Mouse (Mus musculus): Measurements from ENCODE around the gene 2210408I21Rik. TPM values are rescaled to one million over a fixed set of nuclear protein-coding genes. Genes with fewer than 3 reads are reported as not detected.
"Not testable (repeated sequence)": the region's sequence is repeated elsewhere in the genome, so short reads cannot be mapped to it uniquely, and the experiment has no call there.

2210408I21Rik gene
- 12.2 and 12.8 TPM in 2 replicates for polyA plus RNA-seq (2014; fragmentation: Nextera tagmentation; extraction: Ambion mirVana)

DNA sequence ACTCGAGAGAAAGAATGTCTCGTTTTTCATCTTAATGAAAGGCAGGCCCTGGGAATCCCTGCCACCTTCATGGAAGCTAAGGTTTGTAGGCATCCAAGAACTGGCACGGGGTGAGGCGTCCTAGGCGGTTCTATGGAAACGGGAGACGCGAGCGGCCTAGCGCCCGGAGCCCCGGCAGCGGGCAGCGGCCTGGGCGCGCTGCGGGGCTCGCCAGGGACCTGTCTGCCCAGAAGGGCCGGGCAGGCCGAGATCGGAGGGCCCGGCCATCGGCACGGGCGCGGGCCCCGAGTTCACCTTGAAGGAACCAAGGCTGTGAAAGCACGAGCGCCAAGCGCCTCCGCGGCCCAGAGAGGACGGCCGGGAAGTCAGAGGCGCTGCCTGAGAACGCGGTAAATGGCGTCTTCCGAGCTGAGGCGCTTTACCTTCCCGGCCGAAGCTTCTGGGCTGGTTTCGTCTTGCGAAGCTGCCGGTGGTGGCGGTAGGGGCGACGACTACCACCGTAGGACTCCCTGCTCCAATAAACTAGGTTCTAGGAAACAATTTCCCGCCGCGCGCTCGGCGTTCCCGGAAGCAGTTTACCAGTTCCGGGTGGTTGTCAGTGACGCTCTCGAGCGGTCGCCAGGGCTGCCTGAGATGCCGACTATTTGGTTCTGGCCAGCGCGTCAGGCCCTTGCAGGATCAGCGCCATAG lies at the start of gene 2210408I21Rik, which contains the start of gene Slf1:
TSS of gene 2210408I21Rik (plus strand) at position 610 of the 690 bp plus-strand sequence.
TSS of gene Slf1 (minus strand) at position 543 of the 690 bp plus-strand sequence.
- H3K36me3 ChIP-seq (ENCODE audit: control insufficient read depth, insufficient read depth, low read length) = no peaks in the 10 kb centered on the region
- peak within 1 kb of the TSS; percentile 79 for H3K27ac ChIP-seq (ENCODE audit: low read depth, low read length)
- peak within 1 kb of the TSS; percentile 89 for H3K9ac ChIP-seq (ENCODE audit: low read length)
- WGBS = under 1% methylated on average over 65 of the region's 65 CpGs
- ATAC-seq (ENCODE audit: insufficient read depth, low FRiP score, low TSS enrichment) (peak; percentile 98), DNase-seq (ENCODE audit: low spot score) (peak; percentile 92)
- H3K9me3 ChIP-seq (ENCODE audit: control insufficient read depth, low read length) = no peaks in the 10 kb centered on the region
- no peaks in the 10 kb centered on the region for H3K4me1 ChIP-seq (ENCODE audit: control insufficient read depth, insufficient read depth, low read length)
- H3K27me3 ChIP-seq (ENCODE audit: control insufficient read depth, insufficient read depth, low read length) = no peaks in the 10 kb centered on the region
- peak within 1 kb of the TSS; percentile 42 for H3K4me2 ChIP-seq (ENCODE audit: low read depth)
- H3K4me3 ChIP-seq (ENCODE audit: low read depth, low read length) = peak within 1 kb of the TSS; percentile 95

DNA sequence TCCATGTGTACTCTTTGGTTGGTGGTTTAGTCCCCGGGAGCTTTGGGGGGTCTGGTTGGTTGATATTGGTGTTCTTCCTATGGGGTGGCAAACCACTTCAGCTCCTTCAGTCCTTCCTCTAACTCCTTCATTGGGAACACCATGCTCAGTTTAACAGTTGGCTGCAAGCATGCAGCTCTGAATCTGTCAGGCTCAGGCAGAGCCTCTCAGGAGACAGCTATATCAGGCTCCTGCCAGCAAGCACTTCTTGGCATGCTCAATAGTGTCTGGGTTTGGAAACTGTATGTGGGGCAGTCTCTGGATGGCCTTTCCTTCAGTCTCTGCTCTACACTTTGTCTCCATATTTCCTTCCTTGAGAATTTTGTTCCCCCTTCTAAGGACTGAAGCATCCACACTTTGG lies 42.5 kb upstream of the 2210408I21Rik start:
- DNase-seq (ENCODE audit: low spot score); H3K36me3 ChIP-seq (ENCODE audit: control insufficient read depth, insufficient read depth, low read length); H3K27ac ChIP-seq (ENCODE audit: low read depth, low read length); H3K4me2 ChIP-seq (ENCODE audit: low read depth); H3K9ac ChIP-seq (ENCODE audit: low read length); H3K4me1 ChIP-seq (ENCODE audit: control insufficient read depth, insufficient read depth, low read length); H3K27me3 ChIP-seq (ENCODE audit: control insufficient read depth, insufficient read depth, low read length); H3K4me3 ChIP-seq (ENCODE audit: low read depth, low read length); ATAC-seq (ENCODE audit: insufficient read depth, low FRiP score, low TSS enrichment); H3K9me3 ChIP-seq (ENCODE audit: control insufficient read depth, low read length): not testable (repeated sequence)
- whole genome bisulfite sequencing = 100% methylated on average over 1 of the region's 1 CpGs

DNA sequence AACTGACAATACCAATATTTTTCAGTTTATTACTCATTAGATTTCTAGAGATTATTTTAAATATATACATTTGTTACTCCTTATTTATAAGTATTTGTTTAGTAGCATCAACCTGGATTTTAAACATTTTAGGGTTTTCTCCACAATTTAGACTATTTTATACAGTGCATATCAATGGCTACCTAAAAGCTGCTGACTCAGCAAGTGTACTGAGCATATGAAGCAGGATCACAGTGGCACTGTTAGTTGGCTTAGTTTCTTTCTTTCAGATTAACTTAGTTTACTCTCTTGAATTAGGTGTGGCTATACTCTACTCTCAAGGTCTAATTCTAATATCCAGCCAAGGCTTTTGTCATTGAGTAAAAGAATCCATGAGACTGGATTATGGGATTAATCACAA lies 27.6 kb upstream of the 2210408I21Rik start:
- ATAC-seq (ENCODE audit: insufficient read depth, low FRiP score, low TSS enrichment) (no peak), DNase-seq (ENCODE audit: low spot score) (no peak)
- H3K9me3 ChIP-seq (ENCODE audit: control insufficient read depth, low read length) = no peaks in the 10 kb centered on the region
- H3K4me3 ChIP-seq (ENCODE audit: low read depth, low read length) = no peak overlapping the region
- no peak overlapping the region for H3K4me2 ChIP-seq (ENCODE audit: low read depth)
- no peak overlapping the region for H3K27ac ChIP-seq (ENCODE audit: low read depth, low read length)
- no peaks in the 10 kb centered on the region for H3K27me3 ChIP-seq (ENCODE audit: control insufficient read depth, insufficient read depth, low read length)
- H3K36me3 ChIP-seq (ENCODE audit: control insufficient read depth, insufficient read depth, low read length) = peaks cover 3% of the 10 kb centered on the region; the same call in 1 of the 2 replicates
- no peaks in the 10 kb centered on the region for H3K4me1 ChIP-seq (ENCODE audit: control insufficient read depth, insufficient read depth, low read length)
- no peak overlapping the region for H3K9ac ChIP-seq (ENCODE audit: low read length)

DNA sequence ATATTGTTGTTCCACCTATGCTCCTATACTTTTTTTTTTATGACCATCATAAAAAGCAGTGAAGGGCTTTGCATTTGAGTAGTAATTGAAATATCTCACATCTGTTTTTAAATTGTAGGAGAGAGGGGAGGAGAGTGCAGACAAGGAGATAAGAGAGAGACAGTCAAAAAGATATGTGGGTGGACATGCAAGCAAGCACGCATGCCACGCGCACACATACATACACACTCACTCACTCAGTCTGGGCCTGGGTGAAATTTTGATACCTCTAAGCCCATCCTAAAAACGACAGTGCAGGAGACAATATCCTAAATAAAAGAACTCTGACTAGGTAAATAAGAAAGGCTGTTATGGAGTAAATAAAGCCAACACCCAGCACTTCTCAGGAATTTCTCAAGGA lies 16.6 kb upstream of the 2210408I21Rik start:
- DNase-seq (ENCODE audit: low spot score) (no peak), ATAC-seq (ENCODE audit: insufficient read depth, low FRiP score, low TSS enrichment) (no peak)
- Histone ChIP-seq H3K36me3 (ENCODE audit: control insufficient read depth, insufficient read depth, low read length) (no peaks in the 10 kb centered on the region), H3K9me3 (ENCODE audit: control insufficient read depth, low read length) (no peaks in the 10 kb centered on the region), H3K4me1 (ENCODE audit: control insufficient read depth, insufficient read depth, low read length) (no peaks in the 10 kb centered on the region), H3K27ac (ENCODE audit: low read depth, low read length) (no peak overlapping the region), H3K4me3 (ENCODE audit: low read depth, low read length) (no peak overlapping the region), H3K27me3 (ENCODE audit: control insufficient read depth, insufficient read depth, low read length) (no peaks in the 10 kb centered on the region), H3K4me2 (ENCODE audit: low read depth) (no peak overlapping the region), H3K9ac (ENCODE audit: low read length) (no peak overlapping the region)
- WGBS = 96% methylated on average over 4 of the region's 4 CpGs

DNA sequence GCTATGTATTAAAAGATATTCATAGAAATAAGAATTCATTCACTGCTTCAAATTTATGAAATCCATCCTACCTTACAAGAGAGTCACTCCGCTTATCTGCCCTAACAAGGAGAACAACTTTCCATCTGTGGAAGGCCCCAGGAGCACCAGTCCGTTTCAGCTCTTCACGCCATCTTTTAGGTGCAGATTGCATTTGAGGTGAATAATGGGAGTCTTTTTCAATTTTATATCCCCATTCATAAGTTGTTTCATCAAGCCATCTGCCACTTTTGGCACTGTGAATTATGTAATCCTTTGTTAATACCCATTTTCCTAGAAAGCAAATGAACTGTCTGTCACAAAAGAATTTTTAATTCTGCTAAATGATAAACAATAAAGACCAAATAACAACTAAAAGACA lies 10.2 kb upstream of the 2210408I21Rik start:
- H3K4me3 ChIP-seq (ENCODE audit: low read depth, low read length) = no peak overlapping the region
- no peaks in the 10 kb centered on the region for H3K9me3 ChIP-seq (ENCODE audit: control insufficient read depth, low read length)
- H3K4me2 ChIP-seq (ENCODE audit: low read depth) = no peak overlapping the region
- DNase-seq (ENCODE audit: low spot score) = no peak
- no peaks in the 10 kb centered on the region for H3K4me1 ChIP-seq (ENCODE audit: control insufficient read depth, insufficient read depth, low read length)
- 85% methylated on average over 3 of the region's 3 CpGs for WGBS
- H3K27ac ChIP-seq (ENCODE audit: low read depth, low read length) = no peak overlapping the region
- no peak overlapping the region for H3K9ac ChIP-seq (ENCODE audit: low read length)
- no peak for ATAC-seq (ENCODE audit: insufficient read depth, low FRiP score, low TSS enrichment)
- no peaks in the 10 kb centered on the region for H3K36me3 ChIP-seq (ENCODE audit: control insufficient read depth, insufficient read depth, low read length)
- H3K27me3 ChIP-seq (ENCODE audit: control insufficient read depth, insufficient read depth, low read length) = no peaks in the 10 kb centered on the region

DNA sequence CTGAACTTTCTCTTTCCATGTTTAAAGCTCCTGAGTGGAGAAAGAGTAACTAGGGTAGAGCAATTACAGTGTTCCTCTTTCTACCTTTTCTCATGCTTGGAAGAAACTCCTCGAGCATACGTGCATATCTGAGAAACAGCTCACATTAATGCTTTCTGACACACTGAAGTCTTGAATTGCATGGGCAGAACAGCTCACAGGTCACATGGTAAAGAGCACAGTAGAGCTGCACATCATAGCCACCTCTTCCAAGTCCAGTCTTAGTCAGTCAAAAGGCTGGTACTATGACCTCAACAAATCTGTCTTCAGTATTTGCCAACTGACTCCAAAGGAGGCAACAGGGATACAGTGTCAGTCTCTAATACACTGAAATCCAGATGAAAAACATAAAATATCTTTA lies 7.1 kb upstream of the 2210408I21Rik start:
- no peaks in the 10 kb centered on the region for H3K4me1 ChIP-seq (ENCODE audit: control insufficient read depth, insufficient read depth, low read length)
- H3K27me3 ChIP-seq (ENCODE audit: control insufficient read depth, insufficient read depth, low read length) = no peaks in the 10 kb centered on the region
- DNase-seq (ENCODE audit: low spot score) = no peak
- no peak overlapping the region for H3K4me3 ChIP-seq (ENCODE audit: low read depth, low read length)
- no peak overlapping the region for H3K9ac ChIP-seq (ENCODE audit: low read length)
- no peak overlapping the region for H3K4me2 ChIP-seq (ENCODE audit: low read depth)
- WGBS = 87% methylated on average over 2 of the region's 2 CpGs
- no peak overlapping the region for H3K27ac ChIP-seq (ENCODE audit: low read depth, low read length)
- no peak for ATAC-seq (ENCODE audit: insufficient read depth, low FRiP score, low TSS enrichment)
- no peaks in the 10 kb centered on the region for H3K9me3 ChIP-seq (ENCODE audit: control insufficient read depth, low read length)
- no peaks in the 10 kb centered on the region for H3K36me3 ChIP-seq (ENCODE audit: control insufficient read depth, insufficient read depth, low read length)

DNA sequence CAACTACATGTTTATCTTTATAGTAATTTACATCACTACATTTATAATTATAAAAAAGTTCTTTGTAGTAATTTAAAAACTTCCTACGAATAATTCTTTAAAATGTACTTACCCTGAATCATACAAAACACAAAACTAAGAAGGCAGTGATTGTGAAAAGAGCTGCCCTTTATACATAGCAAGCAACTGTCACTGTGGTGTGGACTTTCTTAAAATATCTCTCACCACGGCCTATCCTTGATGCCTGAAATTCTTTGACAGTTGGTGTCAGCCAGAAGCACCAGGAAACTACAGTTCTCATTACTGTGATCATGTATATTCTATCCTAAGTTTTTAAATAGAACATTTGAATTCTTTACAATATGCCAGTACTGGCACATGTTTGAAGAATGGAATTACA lies 4.2 kb upstream of the 2210408I21Rik start:
- Histone ChIP-seq H3K4me2 (ENCODE audit: low read depth) (no peak overlapping the region), H3K9me3 (ENCODE audit: control insufficient read depth, low read length) (no peaks in the 10 kb centered on the region), H3K9ac (ENCODE audit: low read length) (no peak overlapping the region), H3K27me3 (ENCODE audit: control insufficient read depth, insufficient read depth, low read length) (no peaks in the 10 kb centered on the region), H3K27ac (ENCODE audit: low read depth, low read length) (no peak overlapping the region), H3K4me1 (ENCODE audit: control insufficient read depth, insufficient read depth, low read length) (no peaks in the 10 kb centered on the region), H3K36me3 (ENCODE audit: control insufficient read depth, insufficient read depth, low read length) (no peaks in the 10 kb centered on the region), H3K4me3 (ENCODE audit: low read depth, low read length) (no peak overlapping the region)
- ATAC-seq (ENCODE audit: insufficient read depth, low FRiP score, low TSS enrichment) (no peak), DNase-seq (ENCODE audit: low spot score) (no peak)
- WGBS = 83% methylated on average over 2 of the region's 2 CpGs

DNA sequence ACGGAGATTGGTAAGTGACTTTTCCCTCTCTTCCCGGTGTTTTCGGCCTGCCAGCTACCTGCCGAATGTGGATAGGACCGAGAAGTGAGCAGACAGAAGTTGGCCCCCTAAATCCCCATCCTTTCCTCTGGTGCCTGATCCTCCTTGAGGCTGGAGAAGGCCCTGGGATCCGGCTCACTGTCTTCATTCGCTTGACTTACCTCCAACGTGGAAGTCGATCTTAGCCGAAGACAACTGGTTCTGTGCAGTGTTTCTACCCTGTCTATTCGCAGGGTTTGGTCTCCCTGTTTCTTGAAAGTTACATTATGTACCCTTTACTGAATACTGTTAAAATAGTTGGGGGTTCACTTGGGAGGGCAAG lies 261 bp downstream of the 2210408I21Rik start:
- Histone ChIP-seq H3K4me3 (ENCODE audit: low read depth, low read length) (peak overlapping the region; percentile 95), H3K4me1 (ENCODE audit: control insufficient read depth, insufficient read depth, low read length) (no peaks in the 10 kb centered on the region), H3K9ac (ENCODE audit: low read length) (peak overlapping the region; percentile 89), H3K4me2 (ENCODE audit: low read depth) (peak overlapping the region; percentile 42), H3K27me3 (ENCODE audit: control insufficient read depth, insufficient read depth, low read length) (no peaks in the 10 kb centered on the region), H3K36me3 (ENCODE audit: control insufficient read depth, insufficient read depth, low read length) (no peaks in the 10 kb centered on the region), H3K9me3 (ENCODE audit: control insufficient read depth, low read length) (no peaks in the 10 kb centered on the region), H3K27ac (ENCODE audit: low read depth, low read length) (peak overlapping the region; percentile 79; the same call in 1 of the 2 replicates)
- ATAC-seq (ENCODE audit: insufficient read depth, low FRiP score, low TSS enrichment) = peak; percentile 70
- WGBS = under 1% methylated on average over 11 of the region's 11 CpGs
- DNase-seq (ENCODE audit: low spot score) = no peak

DNA sequence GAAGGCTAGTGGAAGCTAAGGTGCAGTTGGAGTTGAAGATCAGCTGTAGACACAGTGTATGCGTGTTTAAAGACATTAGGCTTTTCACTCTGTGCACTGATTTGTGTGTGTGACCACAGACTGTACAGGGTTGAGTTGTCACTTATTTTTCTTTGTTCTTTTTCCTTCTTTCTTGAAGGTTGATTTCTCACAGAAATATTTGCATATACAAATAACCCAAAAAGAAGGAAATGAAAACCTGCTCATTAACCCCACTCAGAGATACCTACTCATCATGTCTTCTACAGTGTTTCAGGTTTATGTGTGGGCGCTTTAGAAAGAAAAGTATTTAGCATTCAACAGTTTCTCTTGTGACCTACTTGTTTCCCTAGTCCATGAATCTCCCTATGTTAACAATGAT lies 5.5 kb downstream of the 2210408I21Rik start:
- H3K9me3 ChIP-seq (ENCODE audit: control insufficient read depth, low read length) = no peaks in the 10 kb centered on the region
- no peaks in the 10 kb centered on the region for H3K27me3 ChIP-seq (ENCODE audit: control insufficient read depth, insufficient read depth, low read length)
- DNase-seq (ENCODE audit: low spot score) (no peak), ATAC-seq (ENCODE audit: insufficient read depth, low FRiP score, low TSS enrichment) (no peak)
- no peak overlapping the region for H3K27ac ChIP-seq (ENCODE audit: low read depth, low read length)
- 88% methylated on average over 2 of the region's 2 CpGs for WGBS
- no peaks in the 10 kb centered on the region for H3K4me1 ChIP-seq (ENCODE audit: control insufficient read depth, insufficient read depth, low read length)
- H3K36me3 ChIP-seq (ENCODE audit: control insufficient read depth, insufficient read depth, low read length) = no peaks in the 10 kb centered on the region
- H3K9ac ChIP-seq (ENCODE audit: low read length) = no peak overlapping the region
- no peak overlapping the region for H3K4me3 ChIP-seq (ENCODE audit: low read depth, low read length)
- H3K4me2 ChIP-seq (ENCODE audit: low read depth) = no peak overlapping the region
